Mouse (Mus musculus) CH12.LX (cell line): ENCODE data around the gene 4933402E13Rik. TPM values are rescaled to one million over a fixed set of nuclear protein-coding genes. Genes with fewer than 3 reads are reported as not detected.

Source experiments
- DNase-seq: peaks from one replicate; pipeline ENCODE4 v3.0.0-alpha.2; 2013; ENCODE audit errors: extremely low read depth
- H3K27ac ChIP-seq: 2 replicates; pipeline ENCODE4 v1.5.1; 2012; ENCODE audit warnings: low read depth, mild to moderate bottlenecking, control low read depth, moderate library complexity; ENCODE audit not compliant: insufficient read depth
- H3K27me3 ChIP-seq: replicated peaks from 2 replicates; pipeline ENCODE3; 2012; ENCODE audit warnings: inconsistent platforms
- H3K36me3 ChIP-seq, 2 experiments: replicated peaks in 1 of 2; 2 replicates each; pipeline versions ENCODE3 to v1.6.1; 2012; ENCODE audit warnings: inconsistent platforms in 1 of 2, low read length in 1 of 2, mild to moderate bottlenecking in 1 of 2, mixed read lengths in 1 of 2, moderate library complexity in 1 of 2; ENCODE audit not compliant: control insufficient read depth in 1 of 2, insufficient read depth in 1 of 2
- H3K4me1 ChIP-seq, 2 experiments: 2 replicates each; pipeline ENCODE4 v1.6.1; 2012; ENCODE audit warnings: inconsistent platforms in 1 of 2, moderate library complexity in 1 of 2; ENCODE audit not compliant: insufficient read depth in 2 of 2, control insufficient read depth in 1 of 2
- H3K4me2 ChIP-seq: 2 replicates; pipeline ENCODE4 v1.6.1; 2012; ENCODE audit warnings: low read depth, mild to moderate bottlenecking, control low read depth; ENCODE audit not compliant: poor library complexity, insufficient read depth, severe bottlenecking
- H3K4me3 ChIP-seq, 3 experiments: fragments of 150-350 bp in 1 of 3; sonication (generic) in 1 of 3; replicated peaks in 1 of 3; 2 replicates each; pipeline versions ENCODE3 to v1.5.1; 2011 to 2012; ENCODE audit warnings: low read depth in 2 of 3, low read length in 2 of 3, mild to moderate bottlenecking in 2 of 3, moderate library complexity in 2 of 3, control low read depth in 1 of 3, improper control_type of control experiment in 1 of 3, inconsistent platforms in 1 of 3, mixed read lengths in 1 of 3; ENCODE audit not compliant: poor library complexity in 1 of 3
- H3K79me2 ChIP-seq: replicated peaks from 2 replicates; pipeline ENCODE4 v1.6.1; 2012; ENCODE audit warnings: mild to moderate bottlenecking, moderate library complexity; ENCODE audit not compliant: control insufficient read depth, poor library complexity, insufficient read depth, severe bottlenecking; ENCODE audit errors: extremely low read depth
- H3K9ac ChIP-seq: 2 replicates; pipeline ENCODE4 v1.6.1; 2012; ENCODE audit warnings: low read depth, mild to moderate bottlenecking, control low read depth, moderate library complexity; ENCODE audit not compliant: insufficient read depth
- H3K9me3 ChIP-seq: replicated peaks from 2 replicates; pipeline ENCODE3; 2012; ENCODE audit warnings: low read length, inconsistent platforms, mixed read lengths
- CHD1 ChIP-seq: IDR thresholded peaks from 2 replicates; pipeline ENCODE4 v1.6.1; 2012; ENCODE audit warnings: low read depth, low read length, improper control_type of control experiment, inconsistent platforms
- CHD2 ChIP-seq: IDR thresholded peaks from 2 replicates; pipeline ENCODE4 v1.6.1; 2011; ENCODE audit warnings: low read length, improper control_type of control experiment
- HCFC1 ChIP-seq: IDR thresholded peaks from 2 replicates; pipeline ENCODE4 v1.6.1; 2012; ENCODE audit warnings: low read depth, mild to moderate bottlenecking, inconsistent platforms, low read length, improper control_type of control experiment
- JUN ChIP-seq: IDR thresholded peaks from 2 replicates; pipeline ENCODE4 v1.6.1; 2011; ENCODE audit warnings: low read depth, mild to moderate bottlenecking, low read length, improper control_type of control experiment, moderate library complexity; ENCODE audit not compliant: insufficient read depth
- KAT2A ChIP-seq: IDR thresholded peaks from 2 replicates; pipeline ENCODE4 v1.6.1; 2012; ENCODE audit warnings: low read length, improper control_type of control experiment, inconsistent platforms; ENCODE audit not compliant: insufficient replicate concordance
- MAFK ChIP-seq: IDR thresholded peaks from 2 replicates; pipeline ENCODE4 v1.6.1; 2011; ENCODE audit warnings: low read length, improper control_type of control experiment; ENCODE audit not compliant: insufficient replicate concordance
- MAX ChIP-seq: IDR thresholded peaks from 2 replicates; pipeline ENCODE4 v1.6.1; 2011; ENCODE audit warnings: low read length, improper control_type of control experiment
- MXI1 ChIP-seq: IDR thresholded peaks from 2 replicates; pipeline ENCODE4 v1.6.1; 2011; ENCODE audit warnings: mild to moderate bottlenecking, low read depth, low read length, improper control_type of control experiment
- MYC ChIP-seq: IDR thresholded peaks from 2 replicates; pipeline ENCODE4 v1.6.1; 2011; ENCODE audit warnings: low read depth, mild to moderate bottlenecking, improper control_type of control experiment, low read length
- NRF1 ChIP-seq: IDR thresholded peaks from 2 replicates; pipeline ENCODE4 v1.6.1; 2014; ENCODE audit warnings: low read depth, mild to moderate bottlenecking, inconsistent platforms, low read length, improper control_type of control experiment, moderate library complexity
- PAX5 ChIP-seq: IDR thresholded peaks from 2 replicates; pipeline ENCODE4 v1.6.1; 2012; ENCODE audit warnings: low read length, inconsistent platforms, mixed read lengths
- SIN3A ChIP-seq: IDR thresholded peaks from 2 replicates; pipeline ENCODE4 v1.6.1; 2012; ENCODE audit warnings: low read length, improper control_type of control experiment, inconsistent platforms
- SMC3 ChIP-seq: IDR thresholded peaks from 2 replicates; pipeline ENCODE4 v1.6.1; 2011; ENCODE audit warnings: low read depth, low read length, improper control_type of control experiment
- TBP ChIP-seq: conservative IDR thresholded peaks from 2 replicates; pipeline ENCODE4 v1.6.1; 2011; ENCODE audit warnings: low read depth, low read length, improper control_type of control experiment
- USF2 ChIP-seq: conservative IDR thresholded peaks from 2 replicates; pipeline ENCODE4 v1.6.1; 2011; ENCODE audit warnings: low read depth, low read length, improper control_type of control experiment
- ZKSCAN1 ChIP-seq: IDR thresholded peaks from 2 replicates; pipeline ENCODE4 v1.6.1; 2012; ENCODE audit warnings: low read depth, inconsistent platforms, low read length, improper control_type of control experiment, borderline replicate concordance
- dilution Hi-C: fragments of 300-500 bp; cut with MboI; formaldehyde crosslinking; loops from 2 replicates; pipeline ENCODE4 v1.14.3; 2020; ENCODE audit warnings: low sequenced_read_pairs; ENCODE audit not compliant: extremely low pct_unique_long_range_greater_than_20kb, extremely low pct_ligation_motif_present
- in situ Hi-C: fragments of 300-500 bp; cut with MboI; formaldehyde crosslinking; loops from 3 replicates; pipeline ENCODE4 v1.14.3; 2019; ENCODE audit warnings: low sequenced_read_pairs, low pct_ligation_motif_present, low pct_unique_long_range_greater_than_20kb, mixed read lengths
- polyA plus RNA-seq: library from polyadenylated mRNA; unstranded; fragments of >175 nt; gene quantifications from 2 replicates; pipeline ENCODE4 v1.2.1, GENCODE M21; 2012; ENCODE audit warnings: low read depth; ENCODE audit not compliant: insufficient read length
- total RNA-seq, 2 experiments: library from RNA; depleted of rRNA; stranded (reverse); fragments of 300-350 nt in 1 of 2; fragments of >200 nt in 1 of 2; gene quantifications; 2 replicates each; pipeline ENCODE4 v1.2.3; 2012 to 2014

Gene 4933402E13Rik
- total RNA-seq (2012; rRNA removed) = not detected in 2 replicates
- not detected in 2 replicates for total RNA-seq (2014; rRNA removed)
- not detected in 2 replicates for polyA plus RNA-seq

- no peak within 1 kb of the TSS for H3K4me2 ChIP-seq
- H3K4me1 ChIP-seq = no peaks in the 10 kb centered on the region
- no peaks in the 10 kb centered on the region for H3K27me3 ChIP-seq
- H3K27ac ChIP-seq = no peak within 1 kb of the TSS
- no peaks in the 10 kb centered on the region for H3K36me3 ChIP-seq
- H3K9me3 ChIP-seq = peaks cover 5% of the 10 kb centered on the region
- DNase-seq = no peak
- dilution Hi-C loops (no loop called here), in situ Hi-C loops (no loop called here)
- H3K4me3 ChIP-seq = no peak within 1 kb of the TSS
- H3K79me2 ChIP-seq = no peaks in the 10 kb centered on the region
- TF ChIP-seq SIN3A = no peak
- no peak for TF ChIP-seq SMC3
- TF ChIP-seq MAFK = no peak
- TF ChIP-seq JUN = no peak
- no peak for TF ChIP-seq MXI1
- TF ChIP-seq NRF1 = no peak
- TF ChIP-seq KAT2A = no peak
- no peak for TF ChIP-seq ZKSCAN1
- no peak for TF ChIP-seq MAX
- TF ChIP-seq CHD2 = no peak
- no peak for TF ChIP-seq CHD1
- no peak for TF ChIP-seq HCFC1
- TF ChIP-seq MYC = no peak
- TF ChIP-seq USF2 = no peak
- no peak for TF ChIP-seq PAX5
- TF ChIP-seq TBP = no peak
- no peak within 1 kb of the TSS for H3K9ac ChIP-seq
These were observed at the start of gene 4933402E13Rik for GRCm38 (mm10) chrX:62283199-62283598. 4933402E13Rik (plus strand) TSS chrX:62283499.

Other genes starting within 250 kb of the 4933402E13Rik start
- not detected in 2 replicates for gene 4931400O07Rik, start 184.5 kb downstream of the 4933402E13Rik start, total RNA-seq (2012; rRNA removed)
- gene 4931400O07Rik, start 184.5 kb downstream of the 4933402E13Rik start, total RNA-seq (2014; rRNA removed) = not detected in 2 replicates
- gene 4931400O07Rik, start 184.5 kb downstream of the 4933402E13Rik start, polyA plus RNA-seq = not detected in 2 replicates